9 mouse cellular contexts compared by ENCODE assay signal in the genomic region with DNA sequence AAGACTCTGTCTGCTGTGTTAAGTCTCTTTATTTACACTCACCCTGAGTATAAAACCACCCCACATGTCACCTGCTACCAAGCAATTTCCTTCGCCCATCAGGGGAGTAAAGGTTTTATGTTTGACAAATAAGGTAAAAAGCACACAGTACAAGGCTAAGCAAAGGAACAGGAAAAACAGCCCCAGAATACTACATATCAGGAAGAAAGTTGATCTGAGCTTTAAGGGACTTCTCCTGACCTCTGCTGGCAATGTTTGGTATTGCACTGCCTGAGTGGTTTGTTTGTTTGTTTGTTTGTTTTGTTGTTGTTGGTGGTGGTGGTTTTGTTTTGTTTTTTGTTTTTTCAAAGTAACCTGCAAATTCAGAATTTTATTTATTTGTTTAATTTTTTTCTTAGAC. TPM values are rescaled to one million over a fixed set of nuclear protein-coding genes. Genes with fewer than 3 reads are reported as not detected.
DNase-seq lines count a peak whose midpoint lies in the region; ATAC-seq and TF ChIP-seq lines count a peak whose summit lies in the region.
"Had no signal": no experiment of that assay in that cellular context is flagged by ENCODE, and none has a peak within 500 bp of the region (broad histone marks: within the 10 kb centered on the region; RNA-seq: fewer than 3 reads in every experiment).

No protein-coding gene starts in this region.

- H3K4me1 ChIP-seq in forebrain, embryonic 11.5 days (replicated peaks; ENCODE audit: control insufficient read depth, insufficient read depth, low read length): no peaks in the 10 kb centered on the region
- H3K4me1 ChIP-seq in forebrain, embryonic 13.5 days: no peaks in the 10 kb centered on the region
- no peaks in the 10 kb centered on the region for H3K4me1 ChIP-seq in midbrain, embryonic 10.5 days
- no peaks in the 10 kb centered on the region for H3K4me1 ChIP-seq in midbrain, embryonic 13.5 days (replicated peaks)
- no peaks in the 10 kb centered on the region for H3K4me1 ChIP-seq in liver, postnatal 0 days (ENCODE audit: insufficient read depth)

- no peak overlapping the region for H3K4me3 ChIP-seq in forebrain, embryonic 11.5 days (ENCODE audit: low read depth, low read length)
- H3K4me3 ChIP-seq in forebrain, embryonic 13.5 days: no peak overlapping the region
- H3K4me3 ChIP-seq in midbrain, embryonic 10.5 days: no peak overlapping the region
- no peak overlapping the region for H3K4me3 ChIP-seq in midbrain, embryonic 13.5 days (replicated peaks)
- no peak overlapping the region for H3K4me3 ChIP-seq in liver, postnatal 0 days (ENCODE audit: low read depth, low read length)

- DNase-seq in forebrain, embryonic 11.5 days (ENCODE audit: low spot score): peak; percentile 66
- peak; percentile 26 for DNase-seq in midbrain, embryonic 10.5 days (ENCODE audit: low spot score)
- DNase-seq in adrenal gland, postnatal 36 days: peak; percentile 13 to 39
- peak; percentile 41 for DNase-seq in forelimb bud, embryonic 11.5 days (ENCODE audit: low read depth, low spot score)
- peak; percentile 61 for DNase-seq in liver, postnatal 0 days
- peak; percentile 69 for DNase-seq in testis, postnatal 10 days (ENCODE audit: low spot score)

- WGBS in forebrain, embryonic 11.5 days: 76% methylated on average over 1 of the region's 1 CpGs
- WGBS in forebrain, embryonic 13.5 days: 38% methylated on average over 1 of the region's 1 CpGs
- 52% methylated on average over 1 of the region's 1 CpGs for WGBS in midbrain, embryonic 10.5 days
- 50% methylated on average over 1 of the region's 1 CpGs for WGBS in midbrain, embryonic 13.5 days
- WGBS in liver, postnatal 0 days (ENCODE audit: insufficient replicate concordance): 21% methylated on average over 1 of the region's 1 CpGs

- H3K4me2 ChIP-seq in forebrain, embryonic 11.5 days (ENCODE audit: low read depth, low read length, severe bottlenecking): no peak overlapping the region
- H3K4me2 ChIP-seq in forebrain, embryonic 13.5 days: no peak overlapping the region
- H3K4me2 ChIP-seq in midbrain, embryonic 13.5 days (replicated peaks): no peak overlapping the region
- H3K4me2 ChIP-seq in liver, postnatal 0 days (ENCODE audit: low read depth, low read length): no peak overlapping the region

- TF ChIP-seq CTCF in liver, postnatal 0 days (IDR thresholded peaks at IDR 0.05; ENCODE audit: low read depth): peak; percentile 95

- H3K27me3 ChIP-seq in forebrain, embryonic 11.5 days (ENCODE audit: control insufficient read depth, insufficient read depth, low read length): no peaks in the 10 kb centered on the region
- H3K27me3 ChIP-seq in forebrain, embryonic 13.5 days: no peaks in the 10 kb centered on the region
- H3K27me3 ChIP-seq in midbrain, embryonic 10.5 days (ENCODE audit: low read depth, poor library complexity, severe bottlenecking): no peaks in the 10 kb centered on the region
- H3K27me3 ChIP-seq in midbrain, embryonic 13.5 days: no peaks in the 10 kb centered on the region
- H3K27me3 ChIP-seq in liver, postnatal 0 days (ENCODE audit: insufficient read depth, low read length): no peaks in the 10 kb centered on the region

- no peak for ATAC-seq in forebrain, embryonic 11.5 days (replicated peaks; ENCODE audit: low FRiP score)
- no peak for ATAC-seq in forebrain, embryonic 13.5 days
- no peak for ATAC-seq in midbrain, embryonic 13.5 days
- no peak for ATAC-seq in liver, postnatal 0 days

- no peaks in the 10 kb centered on the region for H3K36me3 ChIP-seq in forebrain, embryonic 11.5 days (ENCODE audit: control insufficient read depth, insufficient read depth, low read length)
- H3K36me3 ChIP-seq in forebrain, embryonic 13.5 days (ENCODE audit: poor library complexity, severe bottlenecking): no peaks in the 10 kb centered on the region
- H3K36me3 ChIP-seq in midbrain, embryonic 10.5 days: no peaks in the 10 kb centered on the region
- no peaks in the 10 kb centered on the region for H3K36me3 ChIP-seq in midbrain, embryonic 13.5 days
- H3K36me3 ChIP-seq in liver, postnatal 0 days (replicated peaks; ENCODE audit: insufficient read depth, low read length): no peaks in the 10 kb centered on the region

- H3K9ac ChIP-seq in forebrain, embryonic 11.5 days (ENCODE audit: low read length): no peak overlapping the region
- no peak overlapping the region for H3K9ac ChIP-seq in forebrain, embryonic 13.5 days
- no peak overlapping the region for H3K9ac ChIP-seq in midbrain, embryonic 13.5 days (replicated peaks)
- H3K9ac ChIP-seq in liver, postnatal 0 days (replicated peaks): no peak overlapping the region

- H3K27ac ChIP-seq in forebrain, embryonic 11.5 days (ENCODE audit: low read depth, low read length): no peak overlapping the region
- H3K27ac ChIP-seq in forebrain, embryonic 13.5 days: no peak overlapping the region
- H3K27ac ChIP-seq in midbrain, embryonic 10.5 days (replicated peaks): no peak overlapping the region
- H3K27ac ChIP-seq in midbrain, embryonic 13.5 days: no peak overlapping the region
- H3K27ac ChIP-seq in liver, postnatal 0 days (ENCODE audit: low read depth): no peak overlapping the region

- no peaks in the 10 kb centered on the region for H3K9me3 ChIP-seq in forebrain, embryonic 11.5 days (ENCODE audit: control insufficient read depth, low read length)
- H3K9me3 ChIP-seq in forebrain, embryonic 13.5 days (replicated peaks): no peaks in the 10 kb centered on the region
- H3K9me3 ChIP-seq in midbrain, embryonic 10.5 days (replicated peaks): no peaks in the 10 kb centered on the region
- H3K9me3 ChIP-seq in midbrain, embryonic 13.5 days: no peaks in the 10 kb centered on the region
- no peaks in the 10 kb centered on the region for H3K9me3 ChIP-seq in liver, postnatal 0 days (ENCODE audit: low read length)

- no peak for TF ChIP-seq EP300 in liver, postnatal 0 days (IDR thresholded peaks at IDR 0.05; ENCODE audit: low read depth)

RNA-seq across cellular contexts. Expression of a gene that starts 0.5 kb away (rescaled TPM):
- 0.40 TPM in 1 of 2 replicates, not detected in the other for polyA plus RNA-seq in forebrain, embryonic 11.5 days (2014; fragmentation: Nextera tagmentation; extraction: Ambion mirVana)
- polyA plus RNA-seq in forebrain, embryonic 13.5 days (2015; fragmentation: Nextera tagmentation; extraction: Ambion mirVana): not detected in 2 replicates
- polyA plus RNA-seq in midbrain, embryonic 10.5 days (2016; fragmentation: Nextera tagmentation; extraction: Ambion mirVana): not detected in 2 replicates
- polyA plus RNA-seq in midbrain, embryonic 13.5 days (2015; fragmentation: Nextera tagmentation; extraction: Ambion mirVana): not detected in 2 replicates
- not detected for total RNA-seq in adrenal gland, postnatal 36 days (2021)
- polyA plus RNA-seq in liver, postnatal 0 days (2015; fragmentation: Nextera tagmentation; extraction: Ambion mirVana): not detected in 2 replicates
- polyA plus RNA-seq: heart, embryonic 16.5 days had no signal

RNA-seq across cellular contexts. Expression of a gene that starts 41.7 kb away (rescaled TPM):
- 355 and 371 TPM in 2 replicates for polyA plus RNA-seq in forebrain, embryonic 11.5 days (2014; fragmentation: Nextera tagmentation; extraction: Ambion mirVana)
- 367 and 422 TPM in 2 replicates for polyA plus RNA-seq in forebrain, embryonic 13.5 days (2015; fragmentation: Nextera tagmentation; extraction: Ambion mirVana)
- 253 and 339 TPM in 2 replicates for polyA plus RNA-seq in midbrain, embryonic 10.5 days (2016; fragmentation: Nextera tagmentation; extraction: Ambion mirVana)
- polyA plus RNA-seq in midbrain, embryonic 13.5 days (2015; fragmentation: Nextera tagmentation; extraction: Ambion mirVana): 517 and 614 TPM in 2 replicates
- 10 to 100 TPM; 39.2 to 49.4 TPM for total RNA-seq in adrenal gland, postnatal 36 days (2021)
- polyA plus RNA-seq in liver, postnatal 0 days (2015; fragmentation: Nextera tagmentation; extraction: Ambion mirVana): 23.3 and 26.3 TPM in 2 replicates

RNA-seq across cellular contexts. Expression of a gene that starts 43.3 kb away (rescaled TPM):
- 10.1 and 10.4 TPM in 2 replicates for polyA plus RNA-seq in forebrain, embryonic 11.5 days (2014; fragmentation: Nextera tagmentation; extraction: Ambion mirVana)
- 7.1 and 8.5 TPM in 2 replicates for polyA plus RNA-seq in forebrain, embryonic 13.5 days (2015; fragmentation: Nextera tagmentation; extraction: Ambion mirVana)
- polyA plus RNA-seq in midbrain, embryonic 10.5 days (2016; fragmentation: Nextera tagmentation; extraction: Ambion mirVana): 6.6 and 6.7 TPM in 2 replicates
- 7.2 and 8.0 TPM in 2 replicates for polyA plus RNA-seq in midbrain, embryonic 13.5 days (2015; fragmentation: Nextera tagmentation; extraction: Ambion mirVana)
- total RNA-seq in adrenal gland, postnatal 36 days (2021): 10 to 100 TPM; 60.4 to 69.7 TPM
- 2.7 and 2.8 TPM in 2 replicates for polyA plus RNA-seq in liver, postnatal 0 days (2015; fragmentation: Nextera tagmentation; extraction: Ambion mirVana)
